Mouse (Mus musculus) lung, postnatal 4 days (tissue): ENCODE data around the gene Acat1.

Experiments
- DNase-seq, 2 experiments: peaks; one replicate each; pipeline ENCODE4 v3.0.0; 2021

Gene Acat1

GRCm38 (mm10) chr9:53609968-53610781 lies at the start of gene Acat1:
Acat1 (minus strand) TSS chr9:53610382.
- peak; percentile 96 for DNase-seq

- no peak for DNase-seq
These were observed 24.6 kb upstream of the Acat1 start for GRCm38 (mm10) chr9:53634796-53635195.

DNA sequence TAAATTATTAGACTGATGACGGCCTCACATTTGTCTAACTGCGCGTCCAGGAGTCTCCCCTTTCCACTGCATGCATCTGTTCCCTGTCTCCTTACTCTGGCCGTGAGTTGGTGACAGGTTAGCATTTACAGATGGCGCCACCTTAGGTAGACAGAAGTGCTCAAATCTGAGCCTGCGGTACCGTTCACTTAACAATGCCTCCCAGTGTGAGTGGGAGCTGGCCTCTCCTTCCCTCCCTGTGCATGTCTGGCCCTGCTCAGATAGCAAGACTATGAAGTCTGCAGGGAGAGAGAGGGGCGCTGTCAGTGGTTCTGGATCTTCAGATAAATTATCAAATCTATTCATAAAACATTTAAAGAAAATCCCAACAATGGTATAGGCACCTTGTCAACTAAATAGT lies 5.1 kb upstream of the Acat1 start:
- no peak for DNase-seq

GRCm38 (mm10) chr9:53614286-53614685 lies 4.1 kb upstream of the Acat1 start:
- DNase-seq = no peak

GRCm38 (mm10) chr9:53609306-53609967 lies 745 bp downstream of the Acat1 start:
- DNase-seq = no peak

- no peak for DNase-seq
These were observed 2.4 kb downstream of the Acat1 start for GRCm38 (mm10) chr9:53607816-53608215.

GRCm38 (mm10) chr9:53607192-53607591 lies 3.0 kb downstream of the Acat1 start:
- DNase-seq = no peak

DNA sequence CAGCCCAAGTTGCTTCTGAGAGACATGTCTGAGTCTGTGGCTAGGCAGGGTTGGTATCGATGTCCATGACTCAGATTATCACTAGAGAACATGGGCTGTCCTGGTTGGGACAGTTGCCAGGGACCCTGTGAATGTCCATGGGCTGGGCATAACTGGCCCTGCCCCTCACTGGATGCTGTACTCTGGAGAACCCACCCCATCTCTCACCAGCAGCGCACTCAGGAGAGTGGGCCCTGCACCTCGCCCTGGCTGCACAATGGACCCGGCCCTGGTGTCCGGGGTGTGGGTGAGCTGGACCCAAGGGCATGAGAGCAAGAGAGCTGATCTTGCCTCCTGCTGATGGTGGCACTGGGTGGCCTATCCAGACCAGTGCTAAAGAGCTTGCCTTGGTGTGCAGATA lies 5.2 kb downstream of the Acat1 start:
- DNase-seq = no peak

- DNase-seq = no peak
These were observed 6.3 kb downstream of the Acat1 start for GRCm38 (mm10) chr9:53603849-53604248.

DNA sequence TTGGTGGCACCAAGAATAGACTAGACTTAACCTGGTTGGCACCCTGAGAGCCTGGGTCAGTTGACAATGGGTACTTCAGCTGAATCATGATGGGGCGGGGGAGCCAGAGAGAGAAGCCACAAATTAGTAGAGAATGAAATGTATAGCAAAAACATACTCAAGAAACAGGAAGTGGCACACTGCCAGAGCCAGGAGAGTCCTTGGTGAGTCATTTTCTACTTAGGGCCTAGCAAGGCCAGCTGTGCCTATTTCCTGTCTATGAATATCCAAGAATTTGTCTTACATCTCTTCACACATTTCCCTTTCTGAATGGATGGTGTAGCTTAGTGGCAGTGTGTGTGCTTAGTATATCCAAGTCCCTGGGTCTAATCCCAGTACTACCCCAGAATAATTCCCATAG lies 6.8 kb downstream of the Acat1 start:
- peak; percentile 40 to 44 for DNase-seq

DNA sequence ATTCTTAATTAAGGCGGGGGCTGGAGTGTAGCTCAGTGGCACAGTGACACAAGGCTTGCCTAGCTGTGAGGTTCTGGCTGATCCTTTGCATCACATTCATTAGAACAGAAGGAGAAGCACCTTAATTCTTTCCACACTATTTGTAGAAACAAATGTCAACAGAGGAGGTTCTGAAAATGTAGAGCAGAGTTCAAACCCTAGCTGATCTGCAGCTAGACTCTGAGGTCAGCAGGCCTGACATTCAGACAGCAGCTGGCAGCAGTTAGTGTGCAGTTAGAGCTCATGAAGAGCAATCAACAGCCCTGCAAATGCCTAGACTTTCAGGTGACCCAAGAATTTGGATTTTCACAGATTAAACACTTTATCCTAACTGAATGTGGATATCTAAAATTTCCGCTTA lies 8.6 kb downstream of the Acat1 start:
- DNase-seq = no peak

DNA sequence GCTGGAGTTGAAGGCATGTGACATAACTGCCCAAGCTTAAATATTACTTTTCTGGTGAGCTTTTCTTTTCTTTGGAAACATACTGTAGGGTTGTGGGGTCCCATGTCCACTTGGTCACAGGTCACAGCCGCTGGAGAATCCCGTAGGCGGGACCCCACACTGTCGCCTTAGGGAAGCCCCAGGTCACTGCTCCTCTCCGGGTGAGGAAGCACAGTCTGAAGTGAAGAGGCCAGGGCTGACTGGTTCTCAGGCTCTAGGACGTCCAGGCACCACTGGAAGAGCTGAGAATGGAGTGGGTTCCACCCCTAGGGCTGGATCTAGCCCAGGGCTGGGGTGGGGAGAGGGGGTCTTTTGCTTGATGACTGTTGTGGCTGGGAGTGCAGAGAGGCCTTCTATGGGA lies 11.6 kb downstream of the Acat1 start:
- DNase-seq = no peak

GRCm38 (mm10) chr9:53596971-53597600 lies 13.1 kb downstream of the Acat1 start:
- DNase-seq = no peak

GRCm38 (mm10) chr9:53594764-53595163 lies 15.4 kb downstream of the Acat1 start:
- DNase-seq = peak; percentile 59 to 77

GRCm38 (mm10) chr9:53581870-53582269 lies 28.3 kb downstream of the Acat1 start:
- DNase-seq = no peak

- no peak for DNase-seq
These were observed 34.5 kb downstream of the Acat1 start for GRCm38 (mm10) chr9:53575721-53576120.

- no peak for DNase-seq
These were observed 37.5 kb downstream of the Acat1 start for GRCm38 (mm10) chr9:53572516-53573307.

DNA sequence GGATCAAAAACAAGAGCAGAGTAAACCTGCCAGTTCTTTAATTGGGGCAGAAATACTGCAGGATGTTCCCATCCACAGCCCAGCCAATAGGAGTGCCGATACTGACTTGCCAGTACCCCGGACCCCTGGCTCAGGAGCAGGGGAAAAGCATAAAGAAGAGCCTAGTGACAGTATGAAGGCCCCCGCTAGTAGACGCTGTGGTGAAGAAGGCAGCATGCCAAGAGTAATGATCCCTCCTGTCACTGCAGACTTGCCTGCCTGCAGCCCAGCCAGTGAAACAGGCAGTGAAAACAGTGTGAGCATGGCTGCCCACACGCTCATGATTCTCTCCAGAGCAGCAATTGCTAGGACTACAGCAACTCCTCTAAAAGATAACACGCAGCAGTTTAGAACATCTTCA lies 39.5 kb downstream of the Acat1 start:
- no peak for DNase-seq

- DNase-seq = no peak
These were observed 72.7 kb downstream of the Acat1 start for GRCm38 (mm10) chr9:53537336-53537965.

DNA sequence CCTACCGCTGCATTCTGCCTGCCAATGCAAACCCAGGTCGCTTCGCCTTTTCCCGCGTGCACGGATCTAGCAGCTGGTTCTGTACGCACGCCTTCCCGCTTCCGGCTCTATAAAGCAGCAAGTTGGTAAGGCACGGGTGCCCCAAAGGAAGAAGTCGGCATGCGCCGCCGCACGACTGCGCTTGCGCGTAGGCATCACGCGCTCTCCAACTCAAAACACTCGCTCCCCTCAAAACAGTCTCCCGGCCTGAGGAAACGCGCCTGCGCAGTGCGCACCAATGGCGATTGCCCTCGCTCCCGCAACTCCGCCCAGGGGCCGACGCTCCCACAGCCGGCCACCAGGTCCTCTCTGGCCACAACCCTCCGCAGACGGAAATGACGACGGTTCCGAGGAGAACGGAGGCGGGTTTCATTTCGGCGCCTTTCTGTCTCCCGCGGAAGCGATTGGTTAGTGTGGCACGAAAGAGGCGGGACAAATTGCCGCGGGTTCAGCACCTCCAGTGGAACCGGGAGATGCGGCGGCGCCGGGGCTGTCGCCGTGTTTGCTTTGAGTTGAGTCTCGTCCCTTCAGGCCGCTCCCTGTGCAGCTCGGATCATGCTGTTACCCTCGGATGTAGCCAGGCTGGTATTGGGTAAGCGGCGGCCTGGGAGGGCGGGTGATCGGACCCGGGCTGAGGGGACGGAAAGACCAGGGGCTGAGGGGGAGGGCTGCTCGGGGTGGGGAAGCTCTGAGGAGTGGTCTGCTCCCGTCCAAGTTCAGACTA lies 73.4 kb downstream of the Acat1 start, which contains the start of the genes Atm and Npat:
Atm (minus strand) TSS at position 183 of the 763 bp plus-strand sequence.
Npat (plus strand) TSS at position 490 of the 763 bp plus-strand sequence.
- peak; percentile 100 for DNase-seq
